Mouse (Mus musculus) cortical plate, adult 2 months (tissue): ENCODE data around the gene Sult2a2. TPM values are rescaled to one million over a fixed set of nuclear protein-coding genes. Genes with fewer than 3 reads are reported as not detected.
"Not testable (repeated sequence)": the region's sequence is repeated elsewhere in the genome, so short reads cannot be mapped to it uniquely, and the experiment has no call there.

ENCODE experiments used
- H3K27ac ChIP-seq: fragments of 200-500 bp; 2 replicates; pipeline ENCODE4 v1.5.1; 2012; ENCODE audit warnings: low read length, control low read depth, inconsistent platforms; ENCODE audit not compliant: insufficient read depth
- H3K4me1 ChIP-seq: fragments of 200-500 bp; 2 replicates; pipeline ENCODE4 v1.6.1; 2011; ENCODE audit warnings: low read length; ENCODE audit not compliant: control insufficient read depth, insufficient read depth
- H3K4me3 ChIP-seq: fragments of 200-500 bp; 2 replicates; pipeline ENCODE4 v1.5.1; 2011; ENCODE audit warnings: mild to moderate bottlenecking, low read length, control low read depth; ENCODE audit not compliant: insufficient read depth
- CTCF ChIP-seq: fragments of 200-500 bp; IDR thresholded peaks from 2 replicates; pipeline ENCODE4 v1.5.1; 2011; ENCODE audit warnings: mild to moderate bottlenecking, control low read depth, low read length; ENCODE audit not compliant: insufficient read depth; ENCODE audit errors: extremely low read depth
- POLR2A ChIP-seq: fragments of 200-500 bp; IDR thresholded peaks from 2 replicates; pipeline ENCODE4 v1.6.1; 2011; ENCODE audit warnings: mild to moderate bottlenecking, low read length, control low read depth; ENCODE audit not compliant: insufficient read depth; ENCODE audit errors: extremely low read depth
- polyA plus RNA-seq: library from polyadenylated mRNA; depleted of rRNA; stranded (reverse); fragments of >200 nt; gene quantifications from 2 replicates; pipeline ENCODE4 v1.2.3, GENCODE M21; 2012; rRNA removed

Sult2a2 gene
- polyA plus RNA-seq = not detected in 2 replicates

DNA sequence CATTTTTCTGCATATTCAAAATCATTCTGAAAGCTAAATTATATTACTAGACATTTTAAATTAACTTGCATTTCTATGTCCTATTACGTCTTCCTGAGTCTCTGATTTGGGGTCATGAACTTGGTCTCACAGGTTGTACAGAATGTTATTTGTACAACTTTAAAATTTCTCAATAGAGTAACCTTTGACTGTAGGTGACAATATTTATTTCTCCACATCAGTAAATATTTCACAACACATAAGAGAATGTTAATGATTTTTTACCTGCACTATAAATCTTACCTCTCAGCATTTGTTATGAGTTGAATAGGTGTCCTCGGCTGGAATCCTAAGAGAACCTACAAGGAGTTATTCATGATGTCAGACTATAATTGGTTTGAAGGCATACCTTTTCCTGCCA is at the start of gene Sult2a2:
Sult2a2 (plus strand) TSS at position 301 of the 400 bp plus-strand sequence.
- not testable (repeated sequence) for H3K27ac ChIP-seq, H3K4me1 ChIP-seq, H3K4me3 ChIP-seq

DNA sequence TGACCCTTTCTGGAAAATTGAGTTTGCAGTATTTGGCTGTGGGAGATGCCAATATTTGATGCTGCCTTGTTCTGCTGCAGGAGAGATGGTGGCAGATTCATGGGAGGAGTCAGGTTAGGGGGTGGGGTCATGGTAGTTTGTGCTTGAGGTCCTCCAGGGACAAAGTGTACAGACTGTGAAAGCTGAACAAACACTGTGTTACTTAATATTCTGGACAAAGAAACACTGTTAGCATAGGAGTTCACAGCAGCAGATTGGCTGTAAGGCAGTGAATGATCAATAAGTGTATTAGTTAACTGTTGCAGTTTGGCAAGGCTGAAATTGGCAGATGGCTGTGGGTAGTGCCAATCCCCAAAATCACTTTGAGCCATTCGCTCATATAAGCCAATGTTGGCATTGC is 80.6 kb downstream of the Sult2a2 start:
- Histone ChIP-seq H3K4me1 (no peaks in the 10 kb centered on the region), H3K4me3 (no peak overlapping the region), H3K27ac (no peak overlapping the region)
- TF ChIP-seq CTCF (no peak), POLR2A (no peak)

Other genes with a start within 250 kb of the Sult2a2 start
- gene Bsph2, start 162.4 kb upstream of the Sult2a2 start, polyA plus RNA-seq = not detected in 2 replicates
- gene Sult2a5, start 109.5 kb upstream of the Sult2a2 start, polyA plus RNA-seq = not detected in 2 replicates
- not detected in 2 replicates for gene Sult2a1, start 103.9 kb downstream of the Sult2a2 start, polyA plus RNA-seq